Mouse (Mus musculus): ENCODE measurements at regions not wholly inside any gene's neighbourhood (a gene's known extent, or its start where the extent isn't known, plus 50 kb on each side); places are given as distances from the start of the nearest gene placed in this dataset.

- no peak for DNase-seq (ENCODE audit: low spot score)
Measured at GRCm38 (mm10) chr12:94155110-94155858, 1536.7 kb upstream of the Flrt2 start.

DNA sequence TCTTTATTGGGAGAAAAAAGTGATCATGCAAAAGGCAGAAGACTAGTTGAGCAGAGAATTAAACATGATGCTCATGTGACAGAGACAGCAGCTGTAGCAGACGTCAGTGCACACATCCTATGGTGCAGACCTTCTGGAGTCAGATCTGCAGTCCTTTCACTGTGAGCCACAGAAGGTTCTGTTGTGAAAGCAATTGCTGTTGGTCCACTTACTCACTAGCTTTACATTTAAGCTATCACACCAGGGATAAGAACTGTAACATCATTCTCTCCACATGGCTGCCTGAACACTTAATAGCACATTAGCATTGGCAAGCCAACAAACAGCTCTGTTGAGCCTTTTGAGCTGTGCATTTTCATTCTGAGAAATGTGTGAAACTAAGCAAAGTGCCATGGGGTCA, 1509.7 kb upstream of the Flrt2 start:
- DNase-seq (ENCODE audit: low spot score), result no peak

GRCm38 (mm10) chr12:94190620-94191081, 1501.4 kb upstream of the Flrt2 start:
- DNase-seq (ENCODE audit: low spot score), result peak; percentile 44

DNA sequence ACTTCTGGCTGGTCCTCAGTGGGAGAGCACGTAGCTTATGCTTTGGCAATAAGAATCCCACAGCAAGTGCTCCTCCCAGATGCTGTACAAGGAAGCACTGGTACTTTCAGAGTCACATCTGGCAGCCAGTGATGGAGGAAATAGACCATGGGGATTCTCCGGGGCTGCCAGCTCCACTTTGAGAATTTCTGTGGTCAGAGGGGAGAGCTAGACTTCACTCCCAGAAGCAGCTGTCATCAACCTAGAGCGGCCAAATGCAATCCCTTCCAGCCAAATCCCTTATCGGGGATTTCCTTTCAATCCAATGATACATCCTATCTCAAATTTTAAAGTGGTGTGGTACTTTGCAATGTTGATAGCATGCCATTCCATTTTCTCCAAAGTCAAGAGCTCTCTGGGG, 1474.1 kb upstream of the Flrt2 start:
- no peak for DNase-seq (ENCODE audit: low spot score)

GRCm38 (mm10) chr12:94229894-94230293, 1462.1 kb upstream of the Flrt2 start:
- no peak for DNase-seq (ENCODE audit: low spot score)

- no peak for DNase-seq (ENCODE audit: low spot score)
Measured at GRCm38 (mm10) chr12:94245366-94245765, 1446.7 kb upstream of the Flrt2 start.

DNA sequence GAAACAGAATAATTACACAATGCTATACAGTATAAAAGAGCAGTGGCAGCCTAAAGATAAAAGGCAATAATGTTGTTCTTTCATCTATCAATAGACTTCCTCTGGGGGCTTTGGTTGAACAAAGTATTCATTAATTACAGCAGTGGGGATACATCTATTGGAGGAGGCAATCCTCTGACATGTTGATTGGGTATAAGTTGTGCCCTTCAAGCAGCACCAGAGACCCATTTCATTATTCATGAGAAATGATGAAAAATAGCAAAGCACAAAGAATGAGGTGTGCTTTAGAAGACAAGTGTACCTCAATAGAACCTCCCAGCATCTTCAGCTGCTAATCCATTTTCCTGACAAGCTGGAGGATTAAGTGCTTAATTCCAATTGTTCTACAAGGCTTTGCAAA, 1444.7 kb upstream of the Flrt2 start:
- DNase-seq (ENCODE audit: low spot score), result no peak

GRCm38 (mm10) chr12:94252957-94253633, 1438.9 kb upstream of the Flrt2 start:
- no peak for DNase-seq (ENCODE audit: low spot score)

DNA sequence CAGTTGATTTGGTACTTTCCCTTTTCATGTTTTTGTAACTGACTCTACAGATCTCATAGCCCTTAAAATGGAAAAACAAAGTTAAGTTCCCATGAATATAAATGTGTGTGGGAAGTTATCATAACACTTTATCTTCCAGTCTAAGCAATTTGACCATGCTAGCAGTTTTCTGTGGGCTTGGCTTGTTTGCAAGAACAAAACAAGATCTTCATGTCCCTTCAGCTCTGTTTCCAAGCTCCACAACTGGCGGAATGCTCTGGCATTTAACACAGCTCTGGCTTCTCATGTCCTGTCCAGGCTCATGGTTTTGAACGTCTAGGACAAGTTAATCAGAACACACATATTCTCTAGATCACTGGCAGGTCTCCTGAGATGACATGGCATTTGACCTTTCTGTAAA, 1411.1 kb upstream of the Flrt2 start:
- peak; percentile 29 for DNase-seq (ENCODE audit: low spot score)

DNA sequence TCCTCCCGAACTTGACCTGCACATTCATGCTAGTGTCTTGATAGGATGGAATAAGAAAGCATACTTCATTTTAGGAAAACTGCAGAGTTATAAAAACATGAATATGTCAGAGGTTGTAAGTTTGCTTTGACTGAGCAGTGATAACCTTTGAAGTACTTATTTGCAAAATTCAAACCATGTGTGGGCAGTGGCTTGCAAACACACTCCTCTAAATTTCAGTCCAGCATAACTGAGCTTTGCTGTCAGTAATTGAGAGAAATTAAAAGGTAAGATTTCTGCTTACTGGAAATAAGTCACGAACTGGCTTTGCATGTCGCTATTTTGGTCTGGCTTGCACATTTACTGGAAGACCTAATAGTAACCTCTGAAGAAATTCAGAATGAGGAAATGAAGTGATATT, 1409.1 kb upstream of the Flrt2 start:
- peak; percentile 1 for DNase-seq (ENCODE audit: low spot score)

GRCm38 (mm10) chr12:94283572-94283971, 1408.5 kb upstream of the Flrt2 start:
- peak; percentile 3 for DNase-seq (ENCODE audit: low spot score)

- no peak for DNase-seq (ENCODE audit: low spot score)
Measured at GRCm38 (mm10) chr12:94297864-94298263, 1394.2 kb upstream of the Flrt2 start.

DNA sequence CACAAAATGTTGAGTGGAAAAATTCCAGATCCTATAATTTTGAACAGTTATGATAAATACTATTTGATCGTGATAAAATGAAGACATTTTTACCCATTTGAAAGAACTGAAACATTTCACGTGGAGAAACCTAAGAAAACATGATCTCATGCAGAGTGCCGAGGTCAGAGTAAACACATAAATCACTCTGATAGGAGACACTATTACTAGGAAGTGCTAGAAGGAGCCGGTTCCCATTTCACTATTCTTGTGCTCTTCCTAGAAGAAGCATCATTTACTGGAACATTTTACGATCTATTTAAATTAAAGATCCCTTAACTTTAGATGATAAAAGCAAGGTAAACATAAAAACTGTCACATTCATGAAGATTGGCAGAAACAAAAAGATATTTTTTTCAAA, 1359.7 kb upstream of the Flrt2 start:
- DNase-seq (ENCODE audit: low spot score), result no peak

DNA sequence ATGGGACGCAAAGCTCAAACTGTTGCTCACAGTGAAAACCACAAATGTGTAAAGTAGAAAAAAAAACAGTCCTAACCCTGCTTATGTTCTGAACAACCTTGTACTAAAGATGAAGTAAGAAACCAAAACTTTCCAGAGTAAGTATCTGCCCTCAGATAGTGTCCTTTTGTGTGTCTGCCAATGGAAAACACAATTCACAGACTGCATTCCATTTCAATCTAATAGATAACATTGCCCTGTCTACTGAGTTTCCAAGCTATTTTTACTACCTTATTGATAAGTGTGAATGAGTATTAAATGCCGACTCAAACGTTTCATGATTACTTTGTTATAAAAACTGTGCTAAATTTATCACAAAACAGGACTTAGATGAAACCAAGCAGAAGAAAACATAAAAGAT, 1357.4 kb upstream of the Flrt2 start:
- no peak for DNase-seq (ENCODE audit: low spot score)

GRCm38 (mm10) chr12:94349623-94350156, 1342.3 kb upstream of the Flrt2 start:
- DNase-seq (ENCODE audit: low spot score), result no peak

GRCm38 (mm10) chr12:94364269-94364668, 1327.8 kb upstream of the Flrt2 start:
- DNase-seq (ENCODE audit: low spot score), result no peak

GRCm38 (mm10) chr12:94399991-94400390, 1292.0 kb upstream of the Flrt2 start:
- peak; percentile 2 for DNase-seq (ENCODE audit: low spot score)

DNA sequence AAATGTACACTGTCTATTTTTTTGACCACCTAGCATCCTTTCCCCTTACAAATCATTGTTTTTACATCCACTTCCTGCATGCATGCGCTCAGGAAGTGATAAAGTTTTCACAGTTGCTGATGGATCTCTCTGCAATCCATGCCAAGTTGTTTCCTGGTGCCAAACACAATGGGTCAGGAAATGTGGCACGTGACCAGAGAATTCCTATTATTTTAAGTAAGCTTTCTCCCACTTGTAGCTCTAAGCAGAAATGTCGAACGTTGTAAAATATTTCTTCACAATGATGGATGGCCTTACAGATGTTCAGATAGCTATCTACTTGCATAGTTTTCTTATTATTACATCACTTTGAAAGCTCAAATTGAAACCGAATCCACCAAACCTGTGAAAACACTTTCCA, 1271.1 kb upstream of the Flrt2 start:
- DNase-seq (ENCODE audit: low spot score), result peak; percentile 59

GRCm38 (mm10) chr12:94421743-94422142, 1270.3 kb upstream of the Flrt2 start:
- no peak for DNase-seq (ENCODE audit: low spot score)

- DNase-seq (ENCODE audit: low spot score), result peak; percentile 5
Measured at GRCm38 (mm10) chr12:94424340-94424981, 1267.6 kb upstream of the Flrt2 start.

DNA sequence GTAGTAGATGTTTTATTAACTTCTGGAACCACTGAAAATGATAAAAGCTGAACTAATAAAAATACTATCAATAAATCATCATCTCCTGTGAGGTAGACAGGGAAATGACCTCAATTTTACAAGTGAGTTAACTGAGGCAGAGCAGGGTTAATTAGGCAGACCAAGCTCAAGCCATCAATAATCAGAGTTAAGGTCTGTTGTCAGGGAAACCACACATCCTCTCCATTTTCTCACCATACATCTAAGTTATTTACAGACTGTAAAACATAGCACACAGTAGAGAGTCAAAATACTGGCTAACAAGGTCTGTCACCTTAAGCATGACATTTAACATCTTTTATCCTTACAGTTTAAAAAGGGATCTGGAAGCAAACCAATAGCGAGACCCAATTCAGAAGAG, 1242.5 kb upstream of the Flrt2 start:
- DNase-seq (ENCODE audit: low spot score), result no peak

DNA sequence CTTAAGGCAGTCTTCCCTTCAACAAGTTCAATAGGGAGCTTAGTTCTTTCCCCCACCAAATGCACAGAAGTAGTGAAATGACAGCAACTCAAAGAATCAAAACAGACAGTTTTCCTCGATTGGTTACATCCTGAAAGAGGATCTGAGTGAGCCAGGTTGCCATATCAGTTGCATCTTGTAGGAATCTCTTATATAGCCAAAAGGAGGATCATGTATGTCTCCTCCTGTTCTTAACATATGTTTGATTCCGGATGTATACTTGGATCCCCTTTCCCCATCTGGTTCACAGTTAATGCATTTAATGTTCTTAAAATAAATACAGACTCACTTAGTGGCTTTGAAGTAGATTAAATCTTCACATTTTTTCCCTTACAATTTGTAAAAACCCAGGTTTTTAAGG, 1224.0 kb upstream of the Flrt2 start:
- DNase-seq (ENCODE audit: low spot score), result no peak

DNA sequence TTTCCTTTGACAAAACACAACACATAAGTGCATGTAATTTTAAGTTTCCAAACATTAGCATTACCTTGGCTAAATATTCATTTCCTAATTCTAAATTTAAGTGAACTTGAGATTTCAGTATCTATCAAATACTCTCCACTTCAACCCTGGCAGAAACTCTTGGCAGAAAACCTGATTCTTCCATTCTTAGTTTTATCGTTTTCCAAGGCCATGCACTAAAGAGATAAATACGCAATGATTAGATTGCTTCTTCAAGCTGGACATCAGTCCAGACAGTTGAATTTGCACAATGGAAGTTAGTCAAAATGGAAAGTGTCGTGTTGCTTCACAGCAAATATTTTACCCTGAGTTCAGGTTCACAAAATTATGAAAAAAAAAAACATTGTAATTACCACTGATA, 1223.4 kb upstream of the Flrt2 start:
- DNase-seq (ENCODE audit: low spot score), result no peak

Data from lung, postnatal 25 days (tissue).